Mouse (Mus musculus) MEL (cell line): ENCODE data around the gene Stac2. TPM values are rescaled to one million over a fixed set of nuclear protein-coding genes. Genes with fewer than 3 reads are reported as not detected.

Experiments used
- DNase-seq: peaks from one replicate; pipeline ENCODE4 v3.0.0; 2011; ENCODE audit warnings: low read depth, low spot score
- H3K27ac ChIP-seq: 2 replicates; pipeline ENCODE4 v1.5.1; 2012; ENCODE audit warnings: low read depth, mild to moderate bottlenecking, control low read depth, low read length, moderate library complexity; ENCODE audit not compliant: control insufficient read depth
- H3K27me3 ChIP-seq, 2 experiments: fragments of 150-350 bp in 1 of 2; sonication (generic) in 1 of 2; 2 replicates each; pipeline ENCODE4 v1.6.1; 2012; ENCODE audit warnings: low read length in 2 of 2, mild to moderate bottlenecking in 2 of 2, improper control_type of control experiment in 1 of 2, moderate library complexity in 1 of 2; ENCODE audit not compliant: insufficient read depth in 2 of 2, control insufficient read depth in 1 of 2
- H3K36me3 ChIP-seq, 2 experiments: 2 replicates each; pipeline ENCODE4 v1.6.1; 2012 to 2014; ENCODE audit warnings: low read length in 2 of 2, improper control_type of control experiment in 1 of 2, inconsistent platforms in 1 of 2, mild to moderate bottlenecking in 1 of 2; ENCODE audit not compliant: insufficient read depth in 2 of 2, control insufficient read depth in 1 of 2
- H3K4me1 ChIP-seq, 2 experiments: fragments of 150-350 bp in 1 of 2; sonication (generic) in 1 of 2; 2 replicates each; pipeline ENCODE4 v1.6.1; 2012; ENCODE audit warnings: low read length in 2 of 2, improper control_type of control experiment in 1 of 2, mild to moderate bottlenecking in 1 of 2; ENCODE audit not compliant: insufficient read depth in 2 of 2, control insufficient read depth in 1 of 2
- H3K4me3 ChIP-seq, 2 experiments: fragments of 150-350 bp in 1 of 2; sonication (generic) in 1 of 2; 2 replicates each; pipeline ENCODE4 v1.5.1; 2012; ENCODE audit warnings: low read depth in 2 of 2, low read length in 2 of 2, mild to moderate bottlenecking in 2 of 2, moderate library complexity in 2 of 2, control low read depth in 1 of 2, improper control_type of control experiment in 1 of 2; ENCODE audit not compliant: control insufficient read depth in 1 of 2, insufficient read depth in 1 of 2
- H3K79me2 ChIP-seq: 2 replicates; pipeline ENCODE4 v1.6.1; 2012; ENCODE audit warnings: mild to moderate bottlenecking, low read length, moderate library complexity; ENCODE audit not compliant: control insufficient read depth, poor library complexity, insufficient read depth
- H3K9ac ChIP-seq: 2 replicates; pipeline ENCODE4 v1.6.1; 2012; ENCODE audit warnings: low read depth, mild to moderate bottlenecking, control low read depth, low read length, moderate library complexity; ENCODE audit not compliant: control insufficient read depth, poor library complexity, severe bottlenecking
- H3K9me3 ChIP-seq: fragments of 150-350 bp; sonication (generic); replicated peaks from 2 replicates; pipeline ENCODE4 v1.6.1; 2012; ENCODE audit warnings: mild to moderate bottlenecking, low read length, improper control_type of control experiment, moderate library complexity; ENCODE audit not compliant: insufficient read depth
- CHD2 ChIP-seq: IDR thresholded peaks from 2 replicates; pipeline ENCODE4 v1.6.1; 2011; ENCODE audit warnings: low read length, improper control_type of control experiment
- ELF1 ChIP-seq: IDR thresholded peaks from 2 replicates; pipeline ENCODE4 v1.6.1; 2014; ENCODE audit warnings: low read depth, mild to moderate bottlenecking, inconsistent platforms, low read length, improper control_type of control experiment, moderate library complexity
- MEF2A ChIP-seq: IDR thresholded peaks from 2 replicates; pipeline ENCODE4 v1.6.1; 2014; ENCODE audit warnings: low read depth, mild to moderate bottlenecking, inconsistent platforms, low read length, improper control_type of control experiment; ENCODE audit not compliant: poor library complexity, insufficient replicate concordance, severe bottlenecking; ENCODE audit errors: extremely low read depth
- MYC ChIP-seq: IDR thresholded peaks from 2 replicates; pipeline ENCODE4 v1.6.1; 2011; ENCODE audit warnings: low read depth, mild to moderate bottlenecking, low read length, improper control_type of control experiment, moderate library complexity
- NELFE ChIP-seq: IDR thresholded peaks from 2 replicates; pipeline ENCODE4 v1.6.1; 2011; ENCODE audit warnings: low read depth, low read length, improper control_type of control experiment
- SIN3A ChIP-seq: IDR thresholded peaks from 2 replicates; pipeline ENCODE4 v1.6.1; 2012; ENCODE audit warnings: low read length, improper control_type of control experiment, inconsistent platforms
- USF1 ChIP-seq: IDR thresholded peaks from 2 replicates; pipeline ENCODE4 v1.6.1; 2014; ENCODE audit warnings: low read depth, mild to moderate bottlenecking, inconsistent platforms, low read length, improper control_type of control experiment, moderate library complexity
- ZC3H11A ChIP-seq: IDR thresholded peaks from 2 replicates; pipeline ENCODE4 v1.6.1; 2012; ENCODE audit warnings: low read depth, mild to moderate bottlenecking, inconsistent platforms, low read length, improper control_type of control experiment
- ZKSCAN1 ChIP-seq: IDR thresholded peaks from 2 replicates; pipeline ENCODE4 v1.6.1; 2012; ENCODE audit warnings: low read depth, mild to moderate bottlenecking, inconsistent platforms, low read length, improper control_type of control experiment, moderate library complexity
- ZMIZ1 ChIP-seq: IDR thresholded peaks from 2 replicates; pipeline ENCODE4 v1.6.1; 2012; ENCODE audit warnings: low read depth, mild to moderate bottlenecking, inconsistent platforms, low read length, improper control_type of control experiment, moderate library complexity
- polyA plus RNA-seq, 2 experiments: library from polyadenylated mRNA; stranded (reverse) in 1 of 2; unstranded in 1 of 2; fragments of >175 nt in 1 of 2; fragments of >200 nt in 1 of 2; gene quantifications; 2 replicates each; pipeline versions ENCODE4 v1.2.1 to v1.2.4; 2012; ENCODE audit warnings: low replicate concordance in 2 of 2, low read depth in 1 of 2; ENCODE audit not compliant: insufficient read length in 2 of 2, insufficient read depth in 1 of 2, missing spikeins in 1 of 2
- total RNA-seq: library from RNA; depleted of rRNA; stranded (reverse); fragments of 300-350 nt; gene quantifications from 2 replicates; pipeline ENCODE4 v1.2.3, GENCODE M21; 2012

Stac2 gene
- total and polyA plus RNA-seq, 3 experiments, result 0.04 TPM; not detected in 2

GRCm38 (mm10) chr11:98061904-98062562 is 8.8 kb upstream of the Stac2 start:
- Histone ChIP-seq H3K4me3 (no peak overlapping the region), H3K27me3 (no peaks in the 10 kb centered on the region)
- no peak for DNase-seq
- peak; percentile 38; the same call in 1 of the 2 replicates for TF ChIP-seq USF1
- no peak for TF ChIP-seq ZMIZ1
- TF ChIP-seq, all 39 proteins: peak for 1
- Histone ChIP-seq H3K27ac (no peak overlapping the region), H3K9me3 (no peaks in the 10 kb centered on the region), H3K36me3 (no peaks in the 10 kb centered on the region), H3K4me1 (peaks cover 0 to 4% of the 10 kb centered on the region in 2 experiments; a peak in 1 of 4 replicates), H3K9ac (no peak overlapping the region), H3K79me2 (no peaks in the 10 kb centered on the region)

GRCm38 (mm10) chr11:98061441-98061840 is 8.2 kb upstream of the Stac2 start:
- Histone ChIP-seq H3K79me2 (no peaks in the 10 kb centered on the region), H3K9ac (no peak overlapping the region), H3K27me3 (no peaks in the 10 kb centered on the region), H3K9me3 (no peaks in the 10 kb centered on the region), H3K36me3 (no peaks in the 10 kb centered on the region), H3K4me3 (no peak overlapping the region), H3K4me1 (peaks cover 0 to 4% of the 10 kb centered on the region in 2 experiments; a peak in 1 of 4 replicates), H3K27ac (no peak overlapping the region)
- no peak for DNase-seq
- no peak for TF ChIP-seq MEF2A
- TF ChIP-seq MYC, result no peak
- no peak for TF ChIP-seq SIN3A
- TF ChIP-seq ZKSCAN1, result no peak
- TF ChIP-seq NELFE, result no peak
- TF ChIP-seq ELF1, result no peak
- TF ChIP-seq ZC3H11A, result no peak

- H3K9ac ChIP-seq, result no peak overlapping the region
- H3K4me1 ChIP-seq, result peaks cover 0 to 4% of the 10 kb centered on the region in 2 experiments; a peak in 1 of 4 replicates
- no peak for TF ChIP-seq CHD2
- no peak overlapping the region for H3K27ac ChIP-seq
- H3K27me3 ChIP-seq, result no peaks in the 10 kb centered on the region
- no peaks in the 10 kb centered on the region for H3K9me3 ChIP-seq
- no peak overlapping the region for H3K4me3 ChIP-seq
- H3K36me3 ChIP-seq, result no peaks in the 10 kb centered on the region
- DNase-seq, result no peak
- no peaks in the 10 kb centered on the region for H3K79me2 ChIP-seq
These were observed 6.9 kb upstream of the Stac2 start for GRCm38 (mm10) chr11:98060104-98060692.
